Mouse (Mus musculus) erythroblast, embryonic 14.5 days (primary cell): Measurements from ENCODE around the gene Arhgap17. TPM values are rescaled to one million over a fixed set of nuclear protein-coding genes. Genes with fewer than 3 reads are reported as not detected.

Source experiments
- H3K27me3 ChIP-seq: 2 replicates; pipeline ENCODE4 v1.6.1; 2012; ENCODE audit warnings: inconsistent platforms; ENCODE audit not compliant: control insufficient read depth
- H3K36me3 ChIP-seq: 2 replicates; pipeline ENCODE4 v1.6.1; 2012; ENCODE audit warnings: mild to moderate bottlenecking, inconsistent platforms; ENCODE audit not compliant: control insufficient read depth
- H3K4me1 ChIP-seq: 2 replicates; pipeline ENCODE4 v1.6.1; 2012; ENCODE audit warnings: inconsistent platforms; ENCODE audit not compliant: control insufficient read depth
- H3K4me3 ChIP-seq: replicated peaks from 2 replicates; pipeline ENCODE3; 2012; ENCODE audit warnings: moderate library complexity, mild to moderate bottlenecking, inconsistent platforms
- H3K9me3 ChIP-seq: 2 replicates; pipeline ENCODE4 v1.6.1; 2012; ENCODE audit warnings: low read length, inconsistent platforms, mixed read lengths; ENCODE audit not compliant: control insufficient read depth
- GATA1 ChIP-seq: IDR thresholded peaks from 2 replicates; pipeline ENCODE4 v1.6.1; 2012; ENCODE audit warnings: low read length, inconsistent platforms, mixed read lengths
- TAL1 ChIP-seq: IDR thresholded peaks from 3 replicates; pipeline ENCODE4 v1.6.1; 2012; ENCODE audit warnings: low read length, inconsistent platforms, mixed read lengths
- polyA plus RNA-seq: library from polyadenylated mRNA; stranded (reverse); fragments of >175 nt; gene quantifications from 2 replicates; pipeline ENCODE4 v1.2.3, GENCODE M21; 2012

Arhgap17 gene
- polyA plus RNA-seq, 1 experiment, result 3.8 TPM

DNA sequence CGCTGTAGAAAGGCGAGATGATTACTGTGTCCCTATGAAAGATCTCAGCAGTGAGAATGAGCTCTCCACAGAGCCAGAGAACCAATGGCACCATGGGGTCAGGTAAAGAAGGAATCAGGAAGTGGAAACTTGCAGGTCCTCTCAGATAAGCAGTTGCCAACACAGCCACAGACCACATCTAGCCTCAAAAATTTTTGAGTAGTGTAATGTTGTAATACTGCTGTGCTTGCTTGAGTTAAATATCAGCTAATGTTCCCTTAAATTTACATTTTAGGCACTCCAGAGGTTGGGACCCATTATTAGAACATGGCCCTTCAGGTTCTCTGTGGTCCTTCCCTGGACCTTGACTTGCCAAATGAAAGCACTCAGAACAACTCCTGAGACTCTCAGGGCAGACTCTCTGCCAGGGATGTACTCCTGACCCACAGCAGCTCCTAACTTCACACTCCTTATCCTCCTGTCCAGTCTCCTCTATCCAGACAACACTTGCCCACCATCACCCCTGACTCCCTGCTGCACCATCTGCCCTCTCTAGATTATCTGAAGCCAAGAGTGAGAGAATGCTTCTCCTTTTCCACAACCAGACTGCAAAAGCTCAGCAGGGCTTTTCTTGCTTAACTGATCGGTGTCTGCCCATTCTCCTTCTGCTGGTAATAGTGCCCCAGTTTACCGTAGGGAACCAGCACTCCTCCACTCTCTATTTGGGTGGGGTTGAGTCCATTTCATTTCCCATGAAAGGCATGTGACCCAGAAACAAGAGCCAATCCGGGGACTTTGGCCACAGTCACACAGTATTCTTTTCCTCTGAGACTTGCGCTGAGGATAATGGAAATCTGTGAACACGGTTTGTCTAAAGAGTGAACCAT, 3.6 kb downstream of the Arhgap17 start:
- Histone ChIP-seq H3K36me3 (peaks cover 15% of the 10 kb centered on the region), H3K4me3 (peak overlapping the region; percentile 22), H3K9me3 (no peaks in the 10 kb centered on the region), H3K27me3 (no peaks in the 10 kb centered on the region), H3K4me1 (peaks cover 69% of the 10 kb centered on the region)
- TF ChIP-seq GATA1 (no peak), TAL1 (peak; percentile 39; the same call in 1 of the 3 replicates)

DNA sequence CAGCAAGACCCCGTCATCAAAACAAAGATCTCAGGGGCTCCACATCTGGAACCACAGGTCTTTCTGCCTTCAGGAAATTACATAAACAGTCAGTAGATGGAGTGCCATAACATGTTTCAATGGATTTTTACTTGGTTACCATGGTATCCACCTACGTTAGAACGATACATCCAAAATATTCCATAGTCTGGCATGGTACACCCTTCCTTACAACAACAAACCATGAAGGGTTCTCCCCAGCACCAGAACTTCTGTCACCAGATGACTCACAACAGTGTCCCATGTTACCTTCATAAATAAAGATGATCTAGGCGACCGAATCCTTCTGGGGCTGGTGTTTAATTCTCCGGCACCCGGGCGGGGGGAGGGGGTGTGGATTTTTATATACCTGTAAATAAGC, 5.7 kb downstream of the Arhgap17 start:
- no peaks in the 10 kb centered on the region for H3K27me3 ChIP-seq
- no peak overlapping the region for H3K4me3 ChIP-seq
- no peak for TF ChIP-seq GATA1
- TF ChIP-seq TAL1, result no peak
- H3K4me1 ChIP-seq, result peaks cover 64% of the 10 kb centered on the region
- H3K36me3 ChIP-seq, result peaks cover 21% of the 10 kb centered on the region
- no peaks in the 10 kb centered on the region for H3K9me3 ChIP-seq

DNA sequence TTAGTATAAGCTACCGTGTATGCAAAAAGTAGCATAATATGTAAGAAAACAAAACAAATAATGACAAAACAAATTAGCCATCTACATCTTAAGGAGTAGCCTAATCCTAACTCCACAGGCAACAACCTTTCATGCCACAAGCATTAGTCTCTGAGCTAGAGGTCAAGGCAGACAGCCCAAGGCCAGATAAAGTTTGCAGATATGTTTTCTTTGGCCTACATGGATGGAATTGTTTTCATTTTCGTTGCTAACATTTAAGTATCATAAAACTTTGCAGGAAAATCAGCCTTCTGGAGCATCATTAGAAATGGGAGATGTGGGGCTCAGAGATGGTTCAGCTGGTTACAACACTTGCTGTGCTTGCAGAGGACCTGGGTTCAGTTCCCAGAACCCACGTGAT, 6.9 kb downstream of the Arhgap17 start:
- Histone ChIP-seq H3K4me3 (no peak overlapping the region), H3K9me3 (no peaks in the 10 kb centered on the region), H3K4me1 (peaks cover 58% of the 10 kb centered on the region), H3K36me3 (peaks cover 21% of the 10 kb centered on the region), H3K27me3 (no peaks in the 10 kb centered on the region)
- no peak for TF ChIP-seq GATA1
- TF ChIP-seq TAL1, result no peak

DNA sequence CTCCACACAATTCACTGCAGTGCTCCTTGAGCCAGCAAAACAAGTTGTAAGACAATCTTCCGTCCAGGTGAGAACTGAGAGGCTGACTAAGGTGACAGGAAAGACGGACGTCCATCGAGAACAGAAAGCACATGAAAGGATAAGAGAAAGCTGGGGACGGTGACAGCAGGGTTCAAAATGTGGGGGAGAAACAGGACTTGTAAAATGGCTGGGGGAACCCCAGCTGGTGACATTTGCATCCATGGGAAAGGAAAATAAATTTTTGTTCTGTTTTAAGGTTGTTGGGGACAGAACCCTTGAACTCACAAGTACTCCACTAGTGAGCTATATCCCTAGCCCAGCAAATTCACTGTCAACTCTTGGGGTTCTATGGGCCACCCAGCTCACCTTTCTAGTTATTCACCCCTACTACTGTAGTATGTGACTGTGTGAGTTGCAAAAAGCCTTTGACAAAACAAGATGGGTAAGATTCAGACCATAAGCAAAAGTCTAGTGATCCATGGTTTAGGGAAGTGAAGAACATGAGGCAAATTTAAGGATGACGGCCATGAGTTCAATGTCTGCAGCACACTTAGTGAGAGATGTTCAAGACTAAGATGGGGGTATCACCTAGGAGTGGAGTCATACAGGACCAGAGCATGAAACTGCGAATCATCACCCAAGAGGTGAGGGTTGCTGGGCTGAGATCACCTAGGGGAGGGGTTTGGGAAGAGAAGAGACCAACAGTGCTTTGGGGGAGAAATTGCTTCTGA, 8.3 kb downstream of the Arhgap17 start:
- Histone ChIP-seq H3K27me3 (no peaks in the 10 kb centered on the region), H3K9me3 (0 out of 2 replicates have a peak, but pooled peaks cover 3% of the 10 kb centered on the region), H3K4me3 (no peak overlapping the region), H3K4me1 (peaks cover 58% of the 10 kb centered on the region), H3K36me3 (peaks cover 24% of the 10 kb centered on the region)
- TF ChIP-seq GATA1, result no peak
- TF ChIP-seq TAL1, result no peak

DNA sequence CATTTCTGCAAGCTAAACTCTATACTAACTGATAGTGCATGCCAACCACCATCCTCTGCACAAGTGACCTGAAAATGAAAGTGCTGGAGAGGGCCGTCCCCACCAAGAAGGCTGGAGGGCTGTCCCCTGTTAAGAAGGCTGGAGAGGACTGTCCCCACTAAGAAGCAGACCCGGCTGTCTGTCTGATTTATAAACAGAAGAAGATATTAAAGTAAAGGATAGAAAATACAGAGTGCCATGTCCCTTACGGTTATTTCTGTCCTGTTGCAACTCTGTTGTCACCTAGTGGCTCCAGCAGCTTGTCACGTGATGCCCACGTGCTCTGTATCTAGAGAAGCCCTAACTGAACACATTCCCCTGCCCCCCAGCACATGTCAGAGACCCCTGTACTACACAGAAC, 9.5 kb downstream of the Arhgap17 start:
- peaks cover 24% of the 10 kb centered on the region for H3K36me3 ChIP-seq
- H3K4me3 ChIP-seq, result no peak overlapping the region
- H3K9me3 ChIP-seq, result 0 out of 2 replicates have a peak, but pooled peaks cover 3% of the 10 kb centered on the region
- TF ChIP-seq TAL1, result no peak
- no peak for TF ChIP-seq GATA1
- H3K4me1 ChIP-seq, result peaks cover 58% of the 10 kb centered on the region
- H3K27me3 ChIP-seq, result no peaks in the 10 kb centered on the region

DNA sequence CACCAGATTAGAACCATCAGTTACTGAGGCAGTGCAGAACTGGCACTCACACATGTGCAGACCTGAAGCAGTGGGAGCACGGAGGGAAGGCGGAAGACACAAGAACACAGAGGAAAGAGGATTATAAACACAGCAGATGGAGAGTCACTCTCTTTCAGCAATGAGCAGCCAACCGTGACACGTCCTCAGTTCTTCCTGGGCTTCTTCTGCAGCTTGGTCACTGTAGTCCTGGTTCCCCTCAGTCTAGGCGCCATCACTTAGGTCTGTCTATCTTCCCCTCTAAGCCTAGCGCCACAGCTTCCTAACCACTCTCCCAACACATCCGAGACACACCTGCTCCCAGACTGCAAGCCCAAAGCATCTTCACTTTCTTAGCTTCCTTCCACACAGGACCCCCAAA, 10.6 kb downstream of the Arhgap17 start:
- peaks cover 59% of the 10 kb centered on the region for H3K4me1 ChIP-seq
- peaks cover 20% of the 10 kb centered on the region for H3K36me3 ChIP-seq
- no peak overlapping the region for H3K4me3 ChIP-seq
- 0 out of 2 replicates have a peak, but pooled peaks cover 3% of the 10 kb centered on the region for H3K9me3 ChIP-seq
- no peaks in the 10 kb centered on the region for H3K27me3 ChIP-seq
- TF ChIP-seq GATA1 (no peak), TAL1 (no peak)

DNA sequence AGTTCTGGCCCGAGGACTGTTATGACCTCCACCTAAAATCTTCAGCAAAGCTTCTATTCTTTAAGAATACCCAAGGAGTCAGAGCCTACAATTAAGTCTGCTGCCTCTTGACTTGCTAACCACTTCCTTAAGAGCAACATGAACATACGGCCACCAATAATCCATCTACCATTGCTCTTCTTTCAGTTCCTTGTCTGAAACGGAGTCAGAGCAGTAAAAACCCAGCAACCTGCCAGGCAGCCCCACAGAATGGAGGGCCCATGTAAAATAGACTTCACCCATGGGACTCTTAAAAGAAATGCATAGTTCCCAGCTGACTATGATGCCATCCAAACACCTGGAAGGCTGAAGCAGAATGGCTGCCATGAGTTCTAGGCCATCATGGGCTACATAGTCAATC, 13.6 kb downstream of the Arhgap17 start:
- H3K4me1 ChIP-seq, result peaks cover 82% of the 10 kb centered on the region
- H3K27me3 ChIP-seq, result no peaks in the 10 kb centered on the region
- H3K9me3 ChIP-seq, result 0 out of 2 replicates have a peak, but pooled peaks cover 3% of the 10 kb centered on the region
- H3K4me3 ChIP-seq, result no peak overlapping the region
- TF ChIP-seq GATA1 (no peak), TAL1 (no peak)
- H3K36me3 ChIP-seq, result peaks cover 18% of the 10 kb centered on the region

DNA sequence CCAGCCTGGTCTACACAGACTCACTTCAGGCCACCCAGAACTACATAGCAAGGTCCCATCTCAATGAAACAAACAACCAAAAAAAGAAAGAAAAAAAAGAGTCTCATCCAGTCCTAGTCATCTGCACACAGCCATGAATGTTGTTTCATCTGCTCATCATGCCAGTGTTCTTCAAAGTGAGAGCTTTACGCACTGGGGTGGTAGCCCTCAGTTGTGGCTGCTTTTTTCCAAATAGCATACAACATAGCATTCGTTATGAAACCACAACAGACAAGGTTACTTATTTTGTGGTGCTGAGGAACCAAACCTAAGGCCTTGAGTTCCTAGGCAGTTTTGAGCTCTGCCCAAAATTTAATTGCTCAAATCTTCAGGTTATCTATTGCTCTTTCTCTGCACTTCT, 14.9 kb downstream of the Arhgap17 start:
- Histone ChIP-seq H3K4me3 (no peak overlapping the region), H3K27me3 (no peaks in the 10 kb centered on the region), H3K36me3 (peaks cover 14% of the 10 kb centered on the region), H3K4me1 (peaks cover 79% of the 10 kb centered on the region), H3K9me3 (0 out of 2 replicates have a peak, but pooled peaks cover 3% of the 10 kb centered on the region)
- no peak for TF ChIP-seq TAL1
- TF ChIP-seq GATA1, result no peak

DNA sequence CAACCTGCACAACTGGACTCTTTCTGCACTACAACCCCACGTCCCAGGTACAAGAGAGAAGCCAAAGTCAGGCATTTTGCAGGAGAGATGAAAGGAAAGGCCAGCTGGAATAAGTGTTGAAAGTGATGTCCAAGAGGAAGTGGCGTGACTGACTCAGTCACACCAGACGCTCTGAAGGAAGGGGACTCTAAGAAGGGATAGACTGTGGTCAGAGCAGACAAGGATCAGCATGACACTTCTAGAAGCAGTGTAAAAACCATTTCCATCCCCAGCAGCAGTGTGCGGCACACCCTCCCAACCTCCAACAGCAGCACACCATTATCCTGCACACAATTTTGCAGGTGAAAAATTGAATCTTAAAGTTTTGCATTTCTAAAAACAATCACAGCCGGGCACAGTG, 15.3 kb downstream of the Arhgap17 start:
- Histone ChIP-seq H3K9me3 (0 out of 2 replicates have a peak, but pooled peaks cover 3% of the 10 kb centered on the region), H3K27me3 (no peaks in the 10 kb centered on the region), H3K4me3 (peak overlapping the region; percentile 48), H3K36me3 (peaks cover 14% of the 10 kb centered on the region), H3K4me1 (peaks cover 82% of the 10 kb centered on the region)
- TF ChIP-seq TAL1 (no peak), GATA1 (no peak)
